Mouse (Mus musculus): ENCODE data around the gene Gnb3.

- TF ChIP-seq MAX (IDR thresholded peaks at IDR 0.05; ENCODE audit: low read length), result no peak
- TF ChIP-seq KAT2A (IDR thresholded peaks at IDR 0.05; ENCODE audit: insufficient replicate concordance, low read length), result no peak
- peak; percentile 7; the same call in 1 of the 2 replicates for TF ChIP-seq CHD2 (IDR thresholded peaks at IDR 0.05; ENCODE audit: low read length)
- no peak for TF ChIP-seq CTCF (conservative IDR thresholded peaks at IDR 0.05 in 1 of 2, IDR thresholded peaks at IDR 0.05 in 1 of 2; ENCODE audit: low read depth in 2 of 2, low read length in 2 of 2)
- no peak for TF ChIP-seq POLR2A (IDR thresholded peaks at IDR 0.05; ENCODE audit: low read depth, low read length)
Observed at GRCm38 (mm10) chr6:124861802-124862201, 21.7 kb upstream of the Gnb3 start.

All from CH12.LX (cell line).